Mouse (Mus musculus): ENCODE data around the gene Cdc42bpa. TPM values are rescaled to one million over a fixed set of nuclear protein-coding genes. Genes with fewer than 3 reads are reported as not detected.

Cdc42bpa gene
- polyA plus RNA-seq, 1 experiment from 2014 or later, result 33.6 TPM

DNA sequence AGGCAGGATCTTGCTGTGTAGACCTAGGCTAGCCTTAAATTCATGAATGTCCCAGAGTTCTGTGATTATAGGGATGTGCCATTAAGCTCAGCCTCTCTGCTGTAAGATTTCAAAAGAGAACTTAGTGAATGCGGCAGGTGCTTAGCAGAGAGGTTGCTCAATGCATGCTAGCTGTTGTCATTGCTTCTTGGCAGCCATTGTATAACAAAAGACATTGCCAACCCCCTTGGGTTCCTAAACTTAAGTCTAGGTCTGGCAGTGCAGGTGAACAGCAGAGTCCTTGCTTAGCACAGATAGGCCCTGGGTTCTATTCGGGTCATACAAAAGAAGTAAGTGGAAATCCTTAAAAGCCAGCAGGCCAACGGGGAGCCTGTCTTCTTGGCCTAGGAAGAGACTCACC lies 7.0 kb upstream of the Cdc42bpa start:
- 88% methylated on average over 3 of the region's 3 CpGs for WGBS
- no peaks in the 10 kb centered on the region for H3K36me3 ChIP-seq (ENCODE audit: control insufficient read depth, insufficient read depth, low read length)

DNA sequence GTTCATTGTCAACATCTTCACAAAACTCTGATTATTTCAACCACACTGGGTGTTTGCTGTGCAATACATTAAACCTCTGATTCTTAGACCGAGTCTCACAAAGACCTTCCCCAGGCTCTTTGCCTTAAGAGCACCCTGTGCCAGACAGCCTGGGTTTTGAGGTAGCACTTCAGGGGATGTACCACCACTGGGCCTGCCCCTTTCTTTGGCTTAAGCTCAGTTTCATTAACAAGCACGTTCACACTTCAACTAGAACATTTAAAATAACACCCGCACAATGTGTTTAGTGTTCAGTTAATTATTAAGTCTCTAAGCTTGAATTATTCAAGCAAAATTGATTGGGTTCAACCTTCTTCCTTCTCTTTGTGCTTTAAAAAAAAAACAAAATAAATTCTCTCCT lies 2.8 kb upstream of the Cdc42bpa start:
- H3K27ac ChIP-seq (ENCODE audit: low read depth, low read length), result no peak overlapping the region
- peaks cover 8% of the 10 kb centered on the region; the same call in 1 of the 2 replicates for H3K4me1 ChIP-seq (ENCODE audit: control insufficient read depth, insufficient read depth, low read length)
- WGBS, result 56% methylated on average over 3 of the region's 3 CpGs
- no peak overlapping the region for H3K4me3 ChIP-seq (ENCODE audit: low read depth, low read length)
- no peak for ATAC-seq (ENCODE audit: low read depth)
- H3K9ac ChIP-seq (replicated peaks; ENCODE audit: low read depth, low read length), result no peak overlapping the region
- H3K36me3 ChIP-seq (ENCODE audit: control insufficient read depth, insufficient read depth, low read length), result no peaks in the 10 kb centered on the region
- no peak overlapping the region for H3K4me2 ChIP-seq (ENCODE audit: low read depth, low read length)
- no peaks in the 10 kb centered on the region for H3K27me3 ChIP-seq (ENCODE audit: control insufficient read depth, insufficient read depth, low read length)
- no peaks in the 10 kb centered on the region for H3K9me3 ChIP-seq (ENCODE audit: control insufficient read depth, low read length)

More for the DNA sequence above, 7.0 kb upstream of the Cdc42bpa start:
- Histone ChIP-seq H3K9me3 (ENCODE audit: control insufficient read depth, low read length) (no peaks in the 10 kb centered on the region), H3K4me3 (ENCODE audit: low read depth, low read length) (no peak overlapping the region), H3K9ac (replicated peaks; ENCODE audit: low read depth, low read length) (no peak overlapping the region), H3K27me3 (ENCODE audit: control insufficient read depth, insufficient read depth, low read length) (no peaks in the 10 kb centered on the region), H3K27ac (ENCODE audit: low read depth, low read length) (no peak overlapping the region), H3K4me2 (ENCODE audit: low read depth, low read length) (no peak overlapping the region), H3K4me1 (ENCODE audit: control insufficient read depth, insufficient read depth, low read length) (no peaks in the 10 kb centered on the region)
- ATAC-seq (ENCODE audit: low read depth), result no peak

DNA sequence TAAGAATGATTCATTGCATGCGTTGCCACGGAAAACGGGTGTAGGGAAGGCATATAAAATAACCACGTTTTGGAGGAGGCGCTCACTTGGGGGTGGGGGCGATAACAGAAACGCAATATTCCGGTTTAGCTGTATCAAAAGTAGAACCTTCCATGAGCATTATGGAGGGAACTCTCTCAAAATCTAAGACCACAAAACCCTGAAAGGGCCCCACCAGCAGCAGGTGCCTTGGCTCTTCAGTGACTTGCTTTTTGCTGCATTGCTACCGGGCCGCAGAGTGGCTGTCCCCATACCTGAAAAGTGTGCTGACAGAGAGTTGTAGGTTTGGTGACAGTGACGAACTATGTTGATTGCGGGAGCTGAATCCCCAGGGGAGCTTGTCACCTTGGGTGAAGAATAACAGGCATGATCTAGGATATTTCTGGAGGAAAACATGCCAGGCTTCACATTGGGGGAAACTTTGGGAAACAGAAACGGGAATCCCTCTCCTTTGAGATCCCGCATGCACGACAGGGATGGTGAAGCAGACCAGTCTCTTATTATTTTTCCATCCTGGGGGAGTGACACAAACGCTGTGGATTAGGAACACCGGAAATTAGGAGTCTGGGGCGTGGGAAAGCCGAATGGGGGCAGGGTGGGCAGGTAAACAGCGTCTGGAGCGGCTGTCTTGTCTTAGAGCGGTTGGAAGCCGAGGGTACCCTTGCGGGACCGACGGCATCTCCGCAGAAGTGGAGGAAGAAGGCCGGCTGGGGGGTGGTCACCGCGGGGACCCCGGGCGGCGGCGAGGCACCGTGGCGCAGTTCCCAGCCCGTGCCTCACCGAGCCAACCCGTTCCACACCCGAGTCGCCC lies 1.2 kb upstream of the Cdc42bpa start:
- ATAC-seq (ENCODE audit: low read depth), result peak; percentile 72
- H3K36me3 ChIP-seq (ENCODE audit: control insufficient read depth, insufficient read depth, low read length), result no peaks in the 10 kb centered on the region
- peak overlapping the region; percentile 97 for H3K9ac ChIP-seq (replicated peaks; ENCODE audit: low read depth, low read length)
- no peaks in the 10 kb centered on the region for H3K27me3 ChIP-seq (ENCODE audit: control insufficient read depth, insufficient read depth, low read length)
- peak overlapping the region; percentile 94 for H3K4me2 ChIP-seq (ENCODE audit: low read depth, low read length)
- peaks cover 14% of the 10 kb centered on the region for H3K4me1 ChIP-seq (ENCODE audit: control insufficient read depth, insufficient read depth, low read length)
- 4% methylated on average over 37 of the region's 41 CpGs for WGBS
- no peaks in the 10 kb centered on the region for H3K9me3 ChIP-seq (ENCODE audit: control insufficient read depth, low read length)
- H3K27ac ChIP-seq (ENCODE audit: low read depth, low read length), result peak overlapping the region; percentile 96
- peak overlapping the region; percentile 84 for H3K4me3 ChIP-seq (ENCODE audit: low read depth, low read length)

DNA sequence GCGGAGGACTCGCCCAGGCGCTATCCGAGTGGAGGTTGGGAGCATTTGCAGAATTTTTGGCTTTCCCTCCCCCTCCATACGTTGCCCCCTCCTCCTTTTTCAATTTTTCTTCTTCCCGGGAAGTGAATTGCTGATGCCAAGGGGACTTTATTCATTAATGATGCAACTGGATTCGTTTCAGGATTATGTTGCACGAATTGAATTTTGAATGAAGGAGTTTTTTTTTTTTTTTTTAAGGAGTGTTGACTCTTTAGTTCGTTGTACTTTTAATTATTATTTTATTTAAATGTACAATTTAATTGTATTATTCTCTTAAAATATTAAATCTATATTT lies 238 bp downstream of the Cdc42bpa start:
- Histone ChIP-seq H3K4me3 (ENCODE audit: low read depth, low read length) (peak overlapping the region; percentile 84), H3K9ac (replicated peaks; ENCODE audit: low read depth, low read length) (peak overlapping the region; percentile 97), H3K27ac (ENCODE audit: low read depth, low read length) (peak overlapping the region; percentile 96), H3K4me2 (ENCODE audit: low read depth, low read length) (peak overlapping the region; percentile 94), H3K4me1 (ENCODE audit: control insufficient read depth, insufficient read depth, low read length) (peaks cover 14% of the 10 kb centered on the region), H3K36me3 (ENCODE audit: control insufficient read depth, insufficient read depth, low read length) (no peaks in the 10 kb centered on the region), H3K9me3 (ENCODE audit: control insufficient read depth, low read length) (no peaks in the 10 kb centered on the region), H3K27me3 (ENCODE audit: control insufficient read depth, insufficient read depth, low read length) (no peaks in the 10 kb centered on the region)
- WGBS, result 0% methylated on average over 9 of the region's 9 CpGs
- ATAC-seq (ENCODE audit: low read depth), result no peak

DNA sequence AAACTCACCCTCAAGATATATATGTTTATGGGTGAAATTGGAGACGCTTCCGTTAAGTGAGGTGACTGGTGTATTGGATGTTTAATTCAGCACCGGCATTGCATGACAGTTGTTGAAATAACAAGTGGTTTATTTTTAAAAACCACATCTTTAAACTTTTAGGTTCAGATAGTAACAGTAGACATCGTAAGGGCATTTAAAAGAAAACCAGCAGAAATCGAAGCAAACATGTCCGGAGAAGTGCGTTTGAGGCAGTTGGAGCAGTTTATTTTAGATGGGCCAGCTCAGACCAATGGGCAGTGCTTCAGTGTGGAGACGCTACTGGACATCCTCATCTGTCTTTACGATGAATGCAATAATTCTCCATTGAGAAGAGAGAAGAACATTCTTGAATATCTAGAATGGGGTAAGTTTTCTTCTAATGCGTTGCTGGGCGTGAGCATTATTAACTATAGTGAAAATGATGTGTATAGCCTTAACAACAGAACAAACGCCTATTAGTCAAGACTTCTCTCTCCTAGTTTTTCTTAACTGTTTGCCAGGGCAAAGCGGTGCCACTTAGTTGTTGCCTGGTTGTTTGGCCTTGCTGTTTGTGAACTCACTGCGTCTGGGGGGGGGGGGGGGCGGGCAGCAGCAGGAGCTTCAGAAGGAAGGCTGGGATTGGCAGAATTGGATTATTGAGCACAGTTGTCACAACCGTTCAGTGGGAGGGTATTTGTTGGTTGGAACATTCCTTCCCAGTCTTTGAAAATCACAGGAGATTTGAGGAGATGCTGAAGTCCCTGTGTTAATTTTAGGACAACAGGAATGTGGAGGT lies 818 bp downstream of the Cdc42bpa start:
- no peak for ATAC-seq (ENCODE audit: low read depth)
- H3K4me2 ChIP-seq (ENCODE audit: low read depth, low read length), result peak overlapping the region; percentile 94
- peaks cover 14% of the 10 kb centered on the region for H3K4me1 ChIP-seq (ENCODE audit: control insufficient read depth, insufficient read depth, low read length)
- H3K9me3 ChIP-seq (ENCODE audit: control insufficient read depth, low read length), result no peaks in the 10 kb centered on the region
- H3K36me3 ChIP-seq (ENCODE audit: control insufficient read depth, insufficient read depth, low read length), result no peaks in the 10 kb centered on the region
- H3K27me3 ChIP-seq (ENCODE audit: control insufficient read depth, insufficient read depth, low read length), result no peaks in the 10 kb centered on the region
- no peak overlapping the region for H3K27ac ChIP-seq (ENCODE audit: low read depth, low read length)
- WGBS, result 2% methylated on average over 16 of the region's 16 CpGs
- peak overlapping the region; percentile 84 for H3K4me3 ChIP-seq (ENCODE audit: low read depth, low read length)
- peak overlapping the region; percentile 51 for H3K9ac ChIP-seq (replicated peaks; ENCODE audit: low read depth, low read length)

DNA sequence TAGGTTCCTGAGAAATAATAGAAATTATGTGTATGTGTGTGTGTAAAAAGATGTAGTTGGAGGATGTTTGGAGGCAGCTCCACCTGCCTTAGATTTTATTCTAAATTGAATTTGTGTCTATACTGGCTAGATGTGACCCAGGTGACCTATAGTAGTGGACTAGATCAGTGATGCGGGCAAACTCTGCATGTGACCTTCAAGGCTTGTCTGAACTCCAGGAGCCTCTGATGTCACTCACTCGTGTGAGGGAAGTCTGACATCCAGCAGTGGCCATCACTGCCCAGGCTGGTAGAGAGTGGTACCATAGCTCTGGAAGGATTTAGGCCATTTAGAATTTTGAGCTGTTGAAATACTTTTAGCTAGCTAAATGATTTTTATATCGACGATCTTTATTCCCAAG lies 1.5 kb downstream of the Cdc42bpa start:
- Histone ChIP-seq H3K4me3 (ENCODE audit: low read depth, low read length) (peak overlapping the region; percentile 84), H3K9ac (replicated peaks; ENCODE audit: low read depth, low read length) (peak overlapping the region; percentile 51), H3K27ac (ENCODE audit: low read depth, low read length) (no peak overlapping the region), H3K9me3 (ENCODE audit: control insufficient read depth, low read length) (no peaks in the 10 kb centered on the region), H3K36me3 (ENCODE audit: control insufficient read depth, insufficient read depth, low read length) (no peaks in the 10 kb centered on the region), H3K4me2 (ENCODE audit: low read depth, low read length) (peak overlapping the region; percentile 94), H3K27me3 (ENCODE audit: control insufficient read depth, insufficient read depth, low read length) (no peaks in the 10 kb centered on the region), H3K4me1 (ENCODE audit: control insufficient read depth, insufficient read depth, low read length) (peaks cover 14% of the 10 kb centered on the region)
- WGBS, result 44% methylated on average over 4 of the region's 4 CpGs
- no peak for ATAC-seq (ENCODE audit: low read depth)

DNA sequence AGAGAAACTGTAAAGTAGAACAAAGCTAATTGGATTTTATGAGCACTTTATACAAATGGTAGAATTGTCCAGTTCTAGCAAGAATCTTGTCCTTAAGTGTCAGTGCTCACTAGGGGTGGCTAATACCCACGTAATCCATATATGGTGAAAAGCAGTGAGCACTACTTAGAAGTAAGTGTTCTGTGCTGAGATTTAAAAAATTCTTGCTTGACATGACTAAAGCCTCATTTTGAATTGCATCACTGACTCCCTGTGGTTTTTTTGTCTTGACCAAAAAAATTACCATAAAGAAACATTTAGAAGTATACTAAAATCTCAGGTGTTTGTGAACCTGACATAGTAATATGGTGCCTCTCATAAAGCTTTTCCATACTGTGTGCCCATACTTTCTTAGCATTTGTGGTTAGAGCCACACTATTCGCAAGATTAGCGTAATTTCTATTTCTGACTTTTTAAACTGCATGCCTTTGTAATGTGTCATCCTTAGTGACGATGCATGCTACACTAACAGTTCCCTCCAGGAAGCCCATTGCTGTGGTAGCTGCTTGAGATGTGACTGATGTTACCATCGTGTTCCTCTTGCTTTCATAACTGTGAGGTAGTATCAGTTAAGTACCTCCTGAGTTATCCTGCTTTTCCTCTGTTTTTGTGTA lies 9.6 kb downstream of the Cdc42bpa start:
- no peaks in the 10 kb centered on the region for H3K4me1 ChIP-seq (ENCODE audit: control insufficient read depth, insufficient read depth, low read length)
- H3K4me2 ChIP-seq (ENCODE audit: low read depth, low read length), result no peak overlapping the region
- no peak overlapping the region for H3K4me3 ChIP-seq (ENCODE audit: low read depth, low read length)
- H3K9ac ChIP-seq (replicated peaks; ENCODE audit: low read depth, low read length), result no peak overlapping the region
- ATAC-seq (ENCODE audit: low read depth), result no peak
- H3K27me3 ChIP-seq (ENCODE audit: control insufficient read depth, insufficient read depth, low read length), result no peaks in the 10 kb centered on the region
- WGBS, result 75% methylated on average over 5 of the region's 5 CpGs
- no peak overlapping the region for H3K27ac ChIP-seq (ENCODE audit: low read depth, low read length)
- H3K36me3 ChIP-seq (ENCODE audit: control insufficient read depth, insufficient read depth, low read length), result no peaks in the 10 kb centered on the region
- no peaks in the 10 kb centered on the region for H3K9me3 ChIP-seq (ENCODE audit: control insufficient read depth, low read length)

DNA sequence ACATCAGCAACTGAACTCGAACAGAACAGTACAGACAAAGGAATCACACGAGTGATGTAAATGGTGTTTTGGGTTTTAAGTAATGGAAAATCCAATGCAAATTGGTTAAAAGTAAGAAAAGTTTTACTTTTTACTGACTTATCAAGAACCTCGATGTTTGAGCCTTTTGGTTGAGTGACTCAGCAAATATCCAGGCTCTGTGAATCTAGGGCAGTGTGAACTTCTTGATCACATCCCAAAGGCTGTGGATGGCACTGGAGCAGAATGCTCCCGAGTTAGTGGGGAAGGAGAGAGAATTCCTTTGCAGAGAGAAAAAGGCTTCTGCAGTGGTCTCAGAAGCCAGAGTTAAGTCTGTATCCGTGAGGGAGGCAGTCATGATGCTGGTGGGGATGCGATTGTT lies 14.7 kb downstream of the Cdc42bpa start:
- ATAC-seq (ENCODE audit: low read depth), result no peak
- Histone ChIP-seq H3K36me3 (ENCODE audit: control insufficient read depth, insufficient read depth, low read length) (no peaks in the 10 kb centered on the region), H3K4me3 (ENCODE audit: low read depth, low read length) (no peak overlapping the region), H3K27ac (ENCODE audit: low read depth, low read length) (no peak overlapping the region), H3K9ac (replicated peaks; ENCODE audit: low read depth, low read length) (no peak overlapping the region), H3K4me2 (ENCODE audit: low read depth, low read length) (no peak overlapping the region), H3K4me1 (ENCODE audit: control insufficient read depth, insufficient read depth, low read length) (no peaks in the 10 kb centered on the region), H3K27me3 (ENCODE audit: control insufficient read depth, insufficient read depth, low read length) (no peaks in the 10 kb centered on the region), H3K9me3 (ENCODE audit: control insufficient read depth, low read length) (no peaks in the 10 kb centered on the region)
- 84% methylated on average over 6 of the region's 6 CpGs for WGBS

All from neural tube, embryonic 14.5 days (tissue).